Mouse (Mus musculus) brain, embryonic 14.5 days (tissue): ENCODE results near the gene AI837181. TPM values are rescaled to one million over a fixed set of nuclear protein-coding genes. Genes with fewer than 3 reads are reported as not detected.

ENCODE experiments used
- DNase-seq: peaks from one replicate; pipeline ENCODE4 v3.0.0-alpha.2; 2011; ENCODE audit warnings: low read depth
- CTCF ChIP-seq: fragments of 200-500 bp; IDR thresholded peaks from 2 replicates; pipeline ENCODE4 v1.5.1; 2012; ENCODE audit warnings: inconsistent platforms, mild to moderate bottlenecking, moderate library complexity, borderline replicate concordance; ENCODE audit not compliant: insufficient read depth, insufficient read length; ENCODE audit errors: extremely low read depth
- POLR2A ChIP-seq: fragments of 200-500 bp; IDR thresholded peaks from 2 replicates; pipeline ENCODE4 v1.6.1; 2012; ENCODE audit warnings: mild to moderate bottlenecking, inconsistent platforms, borderline replicate concordance; ENCODE audit not compliant: poor library complexity, insufficient read depth, insufficient read length, severe bottlenecking; ENCODE audit errors: extremely low read depth
- polyA plus RNA-seq: library from polyadenylated mRNA; depleted of rRNA; stranded (reverse); fragments of >200 nt; gene quantifications from 2 replicates; pipeline ENCODE4 v1.2.3, GENCODE M21; 2012

AI837181 gene
- polyA plus RNA-seq, 1 experiment: 86.4 TPM

DNA sequence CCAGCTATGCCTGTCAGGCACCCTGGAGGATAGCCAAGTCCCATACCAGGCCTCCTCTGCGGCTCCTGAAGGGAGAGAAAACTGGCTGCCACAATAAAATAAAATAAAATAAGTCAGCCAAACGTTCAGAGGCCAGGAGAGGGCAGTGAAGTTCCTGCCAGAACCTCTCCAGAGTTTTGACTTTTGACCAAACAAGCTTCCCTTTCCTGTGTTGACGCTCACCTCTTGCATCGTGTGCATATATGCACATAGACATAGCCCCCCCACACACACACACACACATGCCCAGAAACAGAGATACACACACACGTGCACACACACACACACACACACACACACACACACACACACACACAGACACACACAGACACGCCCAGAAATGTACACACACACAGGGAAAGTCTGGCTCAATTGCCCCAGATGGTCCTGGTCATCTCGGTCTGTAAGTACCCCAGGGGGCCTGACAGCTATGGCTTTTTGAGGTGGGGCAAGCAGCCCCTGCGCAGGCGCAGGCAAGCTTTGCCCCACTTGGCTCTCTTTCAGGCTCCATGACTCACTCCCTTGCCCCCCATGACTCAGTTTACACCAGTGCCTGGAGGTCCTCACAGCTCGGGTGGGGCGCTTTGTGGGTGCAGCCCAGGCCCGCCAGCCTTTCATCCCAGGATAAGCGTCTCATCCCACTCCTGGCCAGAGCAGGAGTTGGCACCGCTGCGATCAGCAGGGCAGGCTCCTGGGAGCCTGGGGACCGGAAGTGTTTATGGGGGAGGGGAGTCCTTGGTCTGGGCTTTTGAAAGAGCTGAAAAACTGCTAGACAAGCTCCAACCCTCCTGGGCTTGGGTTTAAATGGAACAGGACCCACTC is 8.3 kb downstream of the AI837181 start:
- DNase-seq: peak; percentile 42
- TF ChIP-seq POLR2A: no peak
- TF ChIP-seq CTCF: peak; percentile 43; the same call in 1 of the 2 replicates

GRCm38 (mm10) chr19:5433951-5434350 is 9.0 kb downstream of the AI837181 start:
- TF ChIP-seq POLR2A (no peak), CTCF (no peak)
- no peak for DNase-seq

DNA sequence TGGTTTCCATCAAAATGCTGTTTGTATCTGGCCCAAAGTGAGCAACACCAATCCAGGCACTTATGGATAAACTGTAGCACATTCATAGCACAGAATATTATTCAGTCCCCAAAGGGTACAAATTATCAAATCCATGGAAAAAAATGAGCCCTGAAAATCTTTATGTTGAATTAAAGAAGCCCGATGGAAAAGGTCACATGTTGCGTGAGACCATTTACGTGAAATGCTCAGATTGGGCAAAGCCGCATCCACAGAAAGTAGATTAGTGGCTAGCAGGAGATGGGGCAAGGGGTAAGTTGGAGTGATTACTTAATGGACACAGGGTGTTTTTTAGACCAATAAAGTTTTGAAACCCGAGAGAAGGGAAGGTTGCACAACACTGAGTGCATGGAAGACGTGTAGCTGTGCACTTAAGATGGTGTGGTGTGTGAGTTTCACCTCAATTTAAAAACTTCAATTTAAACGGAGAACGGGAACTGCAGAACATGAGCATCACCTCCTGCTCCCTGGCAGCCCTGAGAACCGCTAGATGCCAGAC is 19.5 kb downstream of the AI837181 start:
- TF ChIP-seq POLR2A: no peak
- no peak for TF ChIP-seq CTCF
- no peak for DNase-seq

DNA sequence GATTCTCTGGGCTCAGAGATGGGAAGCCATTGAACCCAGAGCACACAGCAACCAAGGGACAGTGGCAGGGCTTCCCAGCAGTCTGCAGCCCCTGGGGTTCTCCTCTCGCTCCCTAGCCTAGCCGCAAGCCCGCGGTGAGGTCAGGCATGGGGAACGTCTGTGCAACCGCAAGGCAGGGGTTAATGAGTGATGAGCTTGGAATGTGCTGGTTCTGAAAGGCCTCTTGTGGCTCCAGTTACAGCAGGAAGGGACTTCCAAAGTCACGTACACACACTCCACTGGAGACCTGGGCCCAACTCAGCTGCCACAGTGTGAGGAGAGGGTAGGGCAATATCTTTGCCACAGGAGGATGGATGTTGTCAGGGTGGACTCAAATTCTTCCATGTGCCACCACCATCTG is 20.0 kb downstream of the AI837181 start:
- DNase-seq: no peak
- TF ChIP-seq POLR2A (no peak), CTCF (no peak)

DNA sequence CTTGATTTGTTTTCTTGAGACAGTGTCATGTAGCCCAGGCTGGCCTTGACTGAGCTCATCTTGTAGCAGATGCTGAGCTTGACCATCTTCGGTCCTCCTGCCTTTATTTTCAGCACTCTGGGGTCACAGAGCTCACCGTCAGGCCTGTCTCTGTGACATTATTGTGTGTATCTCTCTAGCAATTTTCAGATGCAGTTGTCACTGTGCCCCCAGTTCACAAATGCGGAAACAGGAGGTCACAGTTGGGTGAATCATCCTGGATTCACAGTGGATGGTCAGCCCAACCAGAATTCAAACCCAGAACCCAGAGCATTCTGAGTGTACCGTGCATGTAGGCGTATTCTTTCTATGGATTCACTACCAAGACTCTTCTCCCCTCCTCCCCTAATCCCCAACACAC is 20.8 kb downstream of the AI837181 start:
- no peak for DNase-seq
- TF ChIP-seq POLR2A: no peak
- no peak for TF ChIP-seq CTCF

GRCm38 (mm10) chr19:5447515-5448353 is 22.8 kb downstream of the AI837181 start, which contains the start of gene Fosl1:
TSS of gene Fosl1 (plus strand) at chr19:5447547.
- peak; percentile 78 for DNase-seq

DNA sequence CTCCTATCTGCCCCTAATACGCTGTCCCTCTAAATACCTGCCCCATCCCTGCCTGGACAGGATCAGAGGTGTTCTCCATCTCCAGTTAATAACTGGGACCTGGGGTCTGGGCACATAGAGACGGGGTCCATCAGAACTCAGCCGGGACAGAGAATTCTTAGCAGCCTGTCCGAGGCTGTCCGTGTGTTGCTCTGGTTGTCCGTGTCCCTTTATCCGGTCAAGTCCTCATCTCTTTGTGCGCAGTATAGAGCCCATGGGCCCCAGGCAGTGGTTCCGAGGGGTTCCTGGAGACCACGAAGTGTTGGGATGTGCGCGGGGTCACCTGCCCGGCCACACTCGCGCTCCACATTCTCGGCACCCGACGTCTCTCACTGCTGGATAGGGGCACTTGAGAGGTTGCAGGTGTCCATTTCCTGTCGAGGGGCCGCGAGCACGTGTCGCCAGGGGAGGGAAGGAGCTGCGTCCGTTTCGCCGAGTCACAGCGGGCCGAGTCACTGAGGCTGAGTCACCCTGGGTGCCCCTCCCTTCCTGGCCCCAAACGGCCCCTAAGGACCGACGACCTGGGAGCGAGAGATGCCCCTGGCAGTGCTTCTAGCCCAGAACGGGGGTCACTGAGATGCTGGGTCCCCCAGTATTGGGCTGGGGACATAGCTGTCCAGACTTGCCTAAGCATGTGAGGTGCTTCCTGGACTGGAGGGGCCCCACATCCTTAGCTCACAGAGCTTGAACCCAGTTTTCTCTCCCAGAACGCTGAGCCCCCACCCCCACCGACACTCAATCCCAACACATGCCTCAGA is 23.6 kb downstream of the AI837181 start:
- no peak for DNase-seq
- TF ChIP-seq POLR2A (no peak), CTCF (no peak)

More at GRCm38 (mm10) chr19:5447515-5448353, 22.8 kb downstream of the AI837181 start, which contains the start of gene Fosl1:
- no peak for TF ChIP-seq CTCF

DNA sequence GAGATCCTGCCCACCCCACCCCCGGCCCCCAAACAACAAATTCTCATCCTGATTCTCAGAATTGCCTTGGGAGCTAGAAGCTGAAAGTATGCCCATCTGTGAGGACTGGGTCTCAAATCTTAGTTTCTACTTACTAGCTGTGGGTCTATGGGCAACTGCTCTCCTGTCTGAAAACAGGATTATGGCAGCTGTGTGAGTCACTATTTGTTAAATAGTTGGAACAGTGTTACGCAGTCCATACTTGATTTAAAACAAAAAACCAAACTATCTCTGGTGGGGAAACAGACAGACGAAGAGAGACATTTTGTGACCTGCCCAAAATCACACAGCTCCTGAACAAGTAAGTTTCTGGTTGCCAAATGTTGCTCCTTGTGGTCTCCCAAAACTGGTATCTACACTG is 24.7 kb downstream of the AI837181 start:
- DNase-seq: no peak
- TF ChIP-seq CTCF: no peak
- no peak for TF ChIP-seq POLR2A

DNA sequence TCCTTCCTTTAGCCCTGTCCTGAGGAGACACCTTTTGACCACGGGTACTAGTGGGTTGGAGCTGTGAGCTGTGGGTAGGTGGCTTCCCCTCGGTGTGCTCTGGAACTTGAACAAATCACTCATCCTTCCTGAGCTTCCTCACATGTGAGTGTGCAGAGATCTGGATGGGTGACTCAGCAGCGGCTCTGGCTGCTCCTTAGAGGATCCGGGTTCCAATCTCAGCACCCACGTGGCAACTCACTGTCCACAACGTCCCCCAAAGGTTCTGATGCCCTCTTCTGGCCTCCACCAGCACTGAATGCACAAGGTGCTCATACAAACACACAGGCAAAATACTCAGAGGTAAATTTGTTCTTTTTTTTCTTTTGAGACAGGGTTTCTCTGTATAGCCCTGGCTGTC is 26.8 kb downstream of the AI837181 start:
- DNase-seq: no peak
- TF ChIP-seq CTCF (no peak), POLR2A (no peak)

DNA sequence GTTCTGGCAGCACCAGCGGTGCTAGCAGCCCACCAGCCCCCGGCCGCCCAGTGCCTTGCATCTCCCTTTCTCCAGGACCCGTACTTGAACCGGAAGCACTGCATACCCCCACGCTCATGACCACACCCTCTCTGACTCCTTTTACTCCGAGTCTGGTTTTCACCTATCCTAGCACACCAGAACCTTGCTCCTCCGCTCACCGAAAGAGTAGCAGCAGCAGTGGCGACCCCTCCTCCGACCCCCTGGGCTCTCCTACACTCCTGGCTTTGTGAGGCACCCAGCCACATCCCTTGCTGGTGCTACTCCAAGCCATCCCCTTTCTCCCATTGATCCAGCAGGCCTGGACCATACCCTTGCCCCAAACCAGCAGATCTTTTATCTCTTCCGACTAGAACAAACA is 30.1 kb downstream of the AI837181 start:
- no peak for DNase-seq
- no peak for TF ChIP-seq POLR2A
- no peak for TF ChIP-seq CTCF

DNA sequence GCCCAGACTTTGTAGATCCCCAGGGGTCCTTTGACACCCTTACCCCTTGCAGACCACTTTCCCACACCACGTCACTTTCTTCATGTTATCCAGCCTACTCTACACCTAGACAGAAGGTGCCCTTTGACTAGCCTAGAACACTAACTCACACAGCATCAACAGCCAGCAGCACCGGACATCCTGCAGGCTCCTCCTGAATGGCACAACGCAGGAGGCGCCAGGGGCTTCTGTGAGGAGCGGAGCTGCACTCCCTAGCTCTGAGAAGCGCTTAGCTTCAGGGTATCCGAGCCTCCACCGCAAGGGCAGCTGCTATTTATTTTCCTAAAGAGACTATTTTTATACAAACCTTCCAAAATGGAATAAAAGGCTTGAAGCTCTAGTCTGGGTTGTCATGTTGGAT is 30.6 kb downstream of the AI837181 start:
- no peak for TF ChIP-seq CTCF
- no peak for TF ChIP-seq POLR2A
- DNase-seq: peak; percentile 19

GRCm38 (mm10) chr19:5456241-5456921 is 31.4 kb downstream of the AI837181 start:
- peak; percentile 16 for DNase-seq

More at GRCm38 (mm10) chr19:5456241-5456921, 31.4 kb downstream of the AI837181 start:
- TF ChIP-seq POLR2A (no peak), CTCF (no peak)
